Mouse (Mus musculus): ENCODE results near the gene Synpo2. TPM values are rescaled to one million over a fixed set of nuclear protein-coding genes. Genes with fewer than 3 reads are reported as not detected.
"Not testable (repeated sequence)": the region's sequence is repeated elsewhere in the genome, so short reads cannot be mapped to it uniquely, and the experiment has no call there.

Gene Synpo2
- total RNA-seq, 2 experiments from 2014 or later = 0.04 TPM

DNA sequence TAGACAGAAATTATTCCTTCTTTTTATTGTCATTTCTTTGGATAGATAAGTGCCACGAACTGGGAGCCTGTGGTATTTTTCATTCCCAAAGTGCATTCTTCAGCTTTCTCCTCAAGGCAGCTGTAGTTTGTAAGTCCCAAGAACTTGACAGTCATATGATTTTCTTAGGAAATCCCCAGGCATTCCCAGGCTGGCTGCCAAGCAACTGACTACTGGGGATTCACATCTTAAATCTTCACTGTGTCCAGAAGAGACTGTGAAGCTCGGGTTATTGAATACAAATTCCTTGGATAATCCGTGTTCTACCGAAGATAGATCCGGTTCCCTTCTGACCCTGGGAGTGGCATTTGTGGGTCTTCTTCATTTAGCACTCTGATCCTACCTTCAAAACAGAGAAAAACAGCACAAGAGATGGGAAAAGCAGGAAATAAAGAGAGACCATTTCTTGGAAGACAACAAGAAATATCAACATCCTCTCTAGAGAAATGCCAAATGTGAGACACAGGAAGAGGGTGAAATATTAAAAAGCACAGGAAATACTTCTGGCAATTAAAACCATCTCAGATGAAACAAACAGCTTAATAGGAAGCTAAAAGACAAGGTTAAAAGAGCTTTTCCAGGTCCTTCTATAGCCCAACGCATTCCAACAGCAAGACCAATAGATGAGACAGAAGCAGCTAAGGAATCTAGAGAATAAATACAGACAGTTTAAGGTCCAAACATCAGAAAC lies 97.5 kb downstream of the Synpo2 start:
- ATAC-seq (ENCODE audit: poor library complexity, severe bottlenecking) = no peak

DNA sequence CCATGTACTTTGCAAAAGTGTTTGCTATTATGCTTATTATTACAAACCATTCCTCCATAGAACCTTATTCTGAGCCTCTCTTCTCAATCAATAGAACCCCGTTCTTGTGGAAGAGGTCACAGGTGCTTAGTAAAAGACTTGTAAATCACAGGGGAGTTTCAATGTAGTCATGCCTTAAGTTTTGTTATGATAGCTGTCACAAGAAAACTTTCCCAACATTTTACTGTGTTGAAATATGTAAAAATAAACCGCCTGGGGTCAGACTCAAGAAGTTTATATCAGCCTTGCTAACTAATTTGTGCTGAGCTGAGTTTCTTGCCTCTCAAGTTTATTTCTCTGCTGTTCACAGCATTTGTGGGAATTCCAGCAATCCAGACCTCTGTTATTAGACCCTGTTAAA lies 103.8 kb downstream of the Synpo2 start:
- no peak for ATAC-seq (ENCODE audit: poor library complexity, severe bottlenecking)

DNA sequence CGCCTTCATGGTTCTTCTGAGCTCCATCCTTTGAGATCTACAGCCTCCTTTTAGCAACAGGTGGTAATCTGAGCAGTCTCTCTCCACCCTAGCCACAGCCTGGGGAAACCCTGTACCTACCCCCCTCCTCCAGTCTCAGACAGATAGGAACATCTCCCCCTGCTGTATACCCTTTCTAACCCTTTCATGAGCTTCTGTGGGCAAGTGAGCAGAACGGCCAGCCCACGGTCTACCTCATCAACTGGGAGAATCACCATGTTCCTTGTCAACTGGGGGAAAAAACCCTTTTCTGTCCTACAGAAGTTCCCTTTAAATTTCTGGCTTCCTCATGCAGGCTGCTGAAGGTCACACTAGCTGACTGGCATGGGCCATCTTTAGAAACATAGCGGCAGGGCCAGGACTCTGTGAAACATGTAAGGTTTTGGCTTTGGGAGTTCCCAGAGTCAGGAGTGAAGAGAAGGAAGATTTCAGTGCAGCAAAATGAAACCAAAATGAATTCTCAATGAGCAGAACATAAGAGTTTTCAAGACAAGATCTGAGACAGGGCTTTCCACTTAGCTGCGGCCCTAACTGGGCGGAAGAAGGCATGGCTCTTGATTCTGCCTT lies 104.7 kb downstream of the Synpo2 start:
- ATAC-seq (ENCODE audit: poor library complexity, severe bottlenecking) = no peak

DNA sequence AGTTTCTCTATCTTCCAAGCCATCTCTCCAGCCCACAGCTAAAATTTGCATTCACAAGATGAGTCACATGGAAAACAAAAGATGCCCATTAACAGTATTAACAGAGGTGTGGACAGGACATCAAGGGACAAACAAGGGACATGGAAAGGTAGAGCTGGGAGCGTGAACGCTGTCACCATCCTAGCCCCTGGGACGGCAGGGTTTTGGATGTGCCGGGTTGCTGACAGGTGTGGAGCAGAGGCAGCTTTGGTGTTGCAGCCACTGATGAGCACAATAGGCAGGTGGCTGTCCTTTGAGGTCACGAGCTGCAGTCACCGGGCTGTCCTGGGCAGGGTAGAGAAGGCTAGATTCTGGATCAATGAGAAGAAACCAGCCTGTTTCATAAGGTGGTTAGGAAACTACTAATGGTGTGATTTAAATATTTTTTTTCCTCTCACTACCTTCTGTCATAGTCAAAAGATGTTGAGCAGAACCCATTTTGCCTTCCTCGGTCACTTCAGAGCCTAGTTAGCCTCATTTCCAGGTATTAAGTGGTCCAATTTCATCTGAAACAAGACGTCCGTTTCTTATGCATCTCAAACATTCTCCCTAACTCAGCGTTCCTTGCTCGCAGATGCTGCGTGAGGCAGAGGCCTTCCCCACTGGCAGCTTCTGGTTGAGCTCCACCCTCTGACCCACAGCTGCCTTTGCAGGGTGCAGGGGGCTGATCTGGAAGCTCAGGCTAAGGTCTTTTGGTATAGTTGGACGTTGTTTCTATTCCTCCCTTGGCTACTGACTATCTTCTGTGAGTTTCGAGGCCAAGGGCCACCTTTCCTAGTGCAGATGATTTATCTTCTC lies 105.4 kb downstream of the Synpo2 start:
- ATAC-seq (ENCODE audit: poor library complexity, severe bottlenecking) = no peak

DNA sequence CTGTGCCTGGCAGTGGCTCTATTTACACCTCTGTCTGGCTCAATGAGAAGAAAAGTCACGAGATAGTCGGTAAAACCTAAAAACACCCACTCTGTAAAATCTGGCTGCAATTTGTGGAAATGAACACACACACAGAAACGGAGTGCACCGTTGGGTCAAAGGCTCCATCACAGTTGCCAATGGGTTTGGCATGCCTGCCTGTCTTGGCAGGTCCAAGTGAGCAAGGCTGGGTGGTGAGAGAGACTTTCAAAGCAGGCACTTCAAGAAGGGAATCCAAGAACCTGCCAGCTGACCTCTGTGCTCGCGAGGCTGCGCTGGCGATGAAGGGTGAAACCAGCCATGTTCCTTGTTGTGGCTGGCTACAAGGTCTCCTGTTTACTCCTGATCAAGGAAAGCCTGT lies 107.2 kb downstream of the Synpo2 start:
- ATAC-seq (ENCODE audit: poor library complexity, severe bottlenecking) = no peak

DNA sequence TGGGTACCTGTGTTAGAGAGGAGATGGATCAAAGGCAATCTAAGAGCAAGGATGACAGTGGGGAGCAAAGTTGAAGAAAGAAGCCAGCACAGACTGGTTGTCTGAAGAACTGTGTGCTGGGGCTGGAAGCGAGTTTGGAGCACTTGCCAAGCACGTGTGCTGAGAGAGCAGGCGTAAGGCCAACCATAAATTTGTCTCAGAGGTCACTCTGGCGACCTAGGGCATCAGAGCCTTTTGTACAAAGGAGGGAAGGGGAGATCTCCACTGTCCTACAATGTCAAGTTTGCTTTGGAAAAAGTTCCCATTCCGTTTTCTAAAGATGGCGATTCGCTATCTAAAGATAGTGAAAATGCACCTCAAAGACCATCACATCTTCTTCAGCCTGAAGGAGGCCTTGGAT lies 107.9 kb downstream of the Synpo2 start:
- ATAC-seq (ENCODE audit: poor library complexity, severe bottlenecking) = no peak

DNA sequence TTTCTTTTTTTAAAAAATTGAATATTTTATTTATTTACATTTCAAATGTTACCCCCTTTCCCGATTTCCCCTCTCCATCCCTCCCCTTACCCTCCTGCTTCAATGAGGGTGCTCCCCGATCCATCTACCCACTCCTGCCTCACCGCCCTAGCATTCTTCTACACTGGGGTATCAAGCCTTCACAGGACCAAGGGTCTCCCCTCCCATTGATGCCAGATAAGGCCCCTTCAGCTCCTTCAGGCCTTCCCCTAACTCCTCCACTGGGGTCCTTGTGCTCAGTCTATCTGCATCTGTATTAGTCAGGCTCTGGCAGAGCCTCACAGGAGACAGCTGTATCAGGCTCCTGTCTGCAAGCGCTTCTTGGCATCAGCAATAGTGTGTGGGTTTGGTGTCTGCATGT lies 109.2 kb downstream of the Synpo2 start:
- not testable (repeated sequence) for ATAC-seq (ENCODE audit: poor library complexity, severe bottlenecking)

DNA sequence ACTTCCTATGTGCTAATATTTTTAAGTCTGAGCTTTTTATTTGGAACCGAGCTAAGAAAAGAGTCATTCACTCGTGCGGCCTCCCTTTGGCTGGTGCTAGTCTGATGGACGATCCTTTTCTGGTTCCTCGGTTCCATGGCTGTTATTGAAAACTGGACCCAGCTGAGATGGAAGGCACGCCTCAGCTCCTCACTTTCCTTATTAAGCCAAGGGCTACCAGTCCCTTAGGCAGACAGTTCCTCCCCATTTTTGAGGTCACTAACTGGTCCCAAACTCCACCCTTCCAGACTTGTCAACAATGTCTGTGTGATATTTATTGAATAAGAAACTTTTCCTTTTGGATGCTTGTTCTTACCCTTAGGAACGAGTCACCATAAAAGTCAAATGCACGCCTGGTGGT lies 112.1 kb downstream of the Synpo2 start:
- no peak for ATAC-seq (ENCODE audit: poor library complexity, severe bottlenecking)

DNA sequence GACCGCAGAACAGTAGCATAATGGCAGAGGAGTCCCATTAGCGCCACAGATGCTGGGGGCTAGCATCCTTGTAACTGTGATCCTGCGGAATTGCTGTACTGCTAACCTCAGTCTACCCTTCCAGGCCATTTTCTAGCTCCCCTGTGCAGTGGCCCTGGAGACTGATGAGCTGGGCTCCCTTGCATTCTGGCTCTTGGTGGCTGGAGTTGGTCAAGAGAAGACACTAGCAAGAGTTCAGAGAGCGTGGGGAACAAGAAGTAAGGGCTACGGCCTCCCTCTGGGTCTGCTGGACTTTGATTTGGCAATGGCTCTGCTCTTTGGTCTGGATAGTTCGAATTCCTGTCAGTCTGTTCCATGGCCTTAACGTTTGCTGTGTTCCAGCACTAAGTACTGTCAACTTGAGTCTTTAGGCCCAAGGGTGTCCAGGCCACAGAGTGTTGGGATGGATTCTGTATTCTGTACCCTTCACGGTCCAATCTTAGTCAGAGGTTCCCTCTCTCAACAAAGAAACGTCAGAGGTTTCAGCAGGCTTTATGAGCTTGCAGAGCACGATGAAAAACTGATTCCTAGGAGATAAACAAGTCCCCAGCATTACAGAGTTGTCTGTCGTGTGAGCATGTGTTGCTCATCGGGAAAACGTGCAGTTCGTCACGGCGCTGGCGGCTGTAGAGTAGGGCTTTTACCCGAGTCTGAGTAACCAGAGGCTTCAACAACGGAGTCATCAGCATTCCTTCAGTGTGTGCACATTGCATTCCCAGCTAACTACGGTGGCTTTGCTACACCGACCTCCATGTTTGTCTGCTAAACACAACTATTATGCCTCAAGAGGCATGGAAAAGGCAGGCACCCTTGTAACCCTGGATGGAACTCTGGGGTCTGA lies 113.6 kb downstream of the Synpo2 start:
- no peak for ATAC-seq (ENCODE audit: poor library complexity, severe bottlenecking)

DNA sequence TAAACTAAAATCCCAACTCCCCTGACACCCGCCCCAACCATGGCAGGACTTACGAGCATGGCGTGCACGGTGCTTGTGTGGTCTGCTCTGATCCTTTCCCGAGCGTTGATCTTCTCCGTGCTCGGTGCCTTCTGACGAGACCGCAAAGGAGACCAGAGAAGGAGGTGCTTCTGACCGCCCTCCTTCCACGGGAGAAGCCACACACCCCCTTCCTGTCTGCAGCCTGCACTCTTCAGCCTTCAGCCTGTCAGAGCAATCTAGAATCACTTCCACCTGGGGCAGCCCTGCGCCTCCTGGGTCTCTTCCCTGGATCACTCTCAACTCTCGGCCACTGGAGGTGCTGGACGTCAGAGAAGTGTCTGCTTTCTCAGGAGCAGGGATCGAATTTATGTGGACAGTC lies 119.0 kb downstream of the Synpo2 start:
- ATAC-seq (ENCODE audit: poor library complexity, severe bottlenecking) = peak; percentile 73

DNA sequence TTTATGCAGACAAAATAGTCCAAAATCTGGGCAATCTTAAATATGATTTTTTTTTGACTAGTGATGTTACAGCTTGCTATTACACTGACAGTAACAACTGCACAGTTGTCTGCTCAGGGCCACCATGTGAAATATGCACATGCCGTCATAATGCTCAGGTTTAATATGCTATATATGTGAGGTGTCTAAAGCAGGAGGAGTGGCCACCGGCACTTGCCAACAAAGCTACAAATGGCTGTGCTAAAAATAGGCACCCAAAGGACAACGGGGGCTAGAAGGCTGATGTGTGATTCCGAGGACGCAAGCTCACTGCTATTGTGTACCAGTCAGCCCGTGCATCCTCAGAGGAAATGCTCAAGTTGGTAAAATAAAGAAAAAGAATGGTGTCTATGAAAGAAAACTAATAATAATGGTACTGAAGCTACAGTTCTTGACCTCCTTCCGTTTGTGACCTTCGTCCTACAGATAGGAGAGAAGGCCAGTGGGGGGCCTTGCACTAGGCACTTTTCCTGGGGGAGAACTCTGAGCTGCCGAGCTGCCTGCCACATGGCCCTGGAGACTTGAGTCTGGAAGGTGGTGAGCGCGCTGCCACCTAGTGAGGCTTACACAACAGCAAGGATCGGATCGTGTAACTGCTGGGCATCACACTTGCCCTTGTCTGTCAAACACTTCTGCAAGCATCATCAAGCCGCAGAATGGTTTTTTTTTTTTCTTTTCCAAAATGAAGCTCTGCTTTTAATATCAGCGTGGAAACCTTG lies 120.0 kb downstream of the Synpo2 start:
- peak; percentile 34; the same call in 1 of the 2 replicates for ATAC-seq (ENCODE audit: poor library complexity, severe bottlenecking)

DNA sequence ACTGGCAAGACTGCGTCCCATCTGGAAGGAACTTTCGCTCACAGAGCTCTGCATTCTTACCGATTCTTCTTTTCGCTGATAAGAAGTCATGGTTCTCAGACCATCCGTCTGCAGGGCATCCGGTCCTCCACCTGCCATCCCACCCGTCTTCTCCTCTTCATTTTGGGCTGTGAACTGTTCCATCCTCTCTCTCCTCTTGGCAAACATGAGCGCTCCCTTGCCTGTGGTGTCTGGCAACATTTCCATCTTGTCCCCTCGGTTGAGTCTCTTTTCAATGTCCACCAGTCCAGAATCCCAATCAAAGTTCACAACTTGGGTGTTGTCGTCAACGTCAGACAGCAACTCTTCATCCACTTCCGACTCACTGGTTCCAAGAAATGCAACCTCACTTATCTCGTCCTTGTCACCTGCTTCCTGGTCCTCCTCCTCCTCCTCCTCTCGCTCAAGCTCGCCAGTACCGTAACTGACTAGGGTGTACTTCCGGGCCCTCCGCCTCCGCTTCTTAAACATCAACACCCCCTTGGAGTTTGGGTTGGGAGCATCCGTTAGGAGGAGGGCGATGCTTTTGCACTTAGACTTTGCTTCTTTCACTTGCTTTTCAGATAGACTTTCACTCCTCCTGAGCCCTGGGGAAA lies 121.8 kb downstream of the Synpo2 start:
- no peak for ATAC-seq (ENCODE audit: poor library complexity, severe bottlenecking)

DNA sequence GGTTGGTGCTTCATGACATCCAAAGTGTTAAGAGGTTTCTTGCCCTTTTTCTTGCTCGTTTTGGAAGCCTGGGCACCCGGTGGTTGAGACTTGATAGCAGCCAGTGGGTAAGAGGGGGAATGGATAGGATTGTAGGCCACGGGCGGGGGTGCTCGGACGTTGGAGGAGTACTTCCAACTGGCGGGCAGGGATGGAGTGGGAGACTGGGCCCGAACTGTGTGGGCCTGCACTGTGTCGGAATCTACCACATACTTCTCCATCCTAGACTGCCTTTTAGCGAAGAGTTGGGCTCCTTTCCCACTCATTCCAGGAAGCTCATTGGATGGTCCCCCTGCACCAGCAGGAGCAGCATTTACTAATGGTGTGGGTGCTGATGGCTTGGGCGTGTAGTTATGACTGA lies 123.2 kb downstream of the Synpo2 start:
- ATAC-seq (ENCODE audit: poor library complexity, severe bottlenecking) = no peak

DNA sequence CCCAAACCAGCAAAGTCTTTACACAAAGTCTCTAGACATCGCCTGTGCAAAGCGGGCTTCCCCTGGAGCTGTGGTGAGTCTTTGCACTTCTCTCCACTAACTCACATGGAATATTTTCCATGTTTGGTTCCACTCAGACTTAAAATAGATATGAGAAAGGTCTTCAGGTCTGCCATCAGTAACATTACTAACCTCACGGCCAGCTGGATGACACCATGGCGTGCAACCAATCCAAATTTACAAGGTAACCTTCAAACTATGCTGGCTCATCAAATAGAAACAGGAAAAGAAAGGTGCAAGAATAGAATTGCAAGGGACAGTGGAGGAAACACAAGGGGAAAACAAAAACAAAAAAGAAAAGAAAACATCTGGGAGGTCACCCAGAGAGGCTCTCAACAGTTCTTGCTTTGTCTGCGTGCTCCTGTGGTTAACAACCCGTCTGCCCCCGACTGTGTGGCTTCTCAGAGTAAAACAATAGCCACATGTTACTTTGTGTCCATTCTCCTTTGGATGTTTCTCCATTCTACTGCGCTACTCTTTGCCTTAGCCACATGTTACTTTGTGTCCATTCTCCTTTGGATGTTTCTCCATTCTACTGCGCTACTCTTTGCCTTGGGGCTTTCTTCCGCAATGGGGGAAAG lies 124.8 kb downstream of the Synpo2 start:
- ATAC-seq (ENCODE audit: poor library complexity, severe bottlenecking) = no peak

DNA sequence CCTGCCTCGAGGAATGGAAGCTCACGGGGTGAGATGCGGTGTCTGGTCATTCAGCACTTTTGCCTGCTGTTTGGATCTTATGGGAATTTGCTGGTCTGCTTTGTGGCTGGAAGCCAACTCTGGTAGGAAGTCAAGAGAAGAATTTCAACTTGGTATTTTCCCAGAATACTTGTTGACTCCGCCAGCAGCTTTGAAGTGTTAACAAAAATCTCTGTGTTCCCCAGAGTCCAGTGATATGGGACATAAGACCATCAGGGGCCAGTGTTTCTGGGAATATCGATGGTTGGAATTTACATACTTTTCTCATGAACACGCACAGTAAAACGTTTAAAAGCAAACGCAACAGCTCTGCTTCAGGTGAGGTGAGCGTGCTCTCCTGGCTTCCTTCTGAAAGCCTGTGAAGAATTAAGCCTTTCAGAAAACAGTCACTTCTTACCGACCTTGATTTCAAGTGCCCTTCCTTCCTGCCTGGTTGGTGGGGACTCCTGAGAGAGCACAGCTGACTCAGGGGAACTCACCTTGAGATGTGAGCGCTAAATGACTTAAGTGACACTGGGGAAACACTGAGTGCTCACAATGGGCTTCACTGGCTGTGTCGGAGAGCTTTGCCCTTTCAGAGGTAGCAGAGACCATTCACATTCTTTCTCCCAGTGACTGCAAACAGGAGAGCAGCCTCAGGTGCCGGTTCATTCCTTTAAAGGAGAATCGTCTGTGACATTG lies 128.0 kb downstream of the Synpo2 start:
- no peak for ATAC-seq (ENCODE audit: poor library complexity, severe bottlenecking)

DNA sequence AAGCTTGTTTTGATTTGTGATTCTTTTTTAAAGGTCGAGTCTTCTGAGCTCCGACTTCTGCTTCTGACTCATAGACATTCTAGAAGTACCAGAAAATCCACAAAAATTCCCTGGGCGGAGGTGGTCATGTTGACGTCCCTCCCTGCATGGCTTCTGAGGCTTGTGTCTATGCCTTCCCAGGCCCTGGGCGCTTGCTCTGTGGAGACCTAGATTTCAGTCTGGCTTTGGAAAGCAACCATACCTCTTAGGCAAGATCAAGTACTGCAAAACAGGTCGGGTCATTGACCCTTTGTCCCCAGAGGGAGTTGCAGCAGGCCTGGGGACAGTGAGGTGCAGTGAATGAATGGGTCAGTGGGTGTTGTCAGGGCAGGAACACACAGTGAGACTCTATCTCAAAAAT lies 131.6 kb downstream of the Synpo2 start:
- ATAC-seq (ENCODE audit: poor library complexity, severe bottlenecking) = no peak

DNA sequence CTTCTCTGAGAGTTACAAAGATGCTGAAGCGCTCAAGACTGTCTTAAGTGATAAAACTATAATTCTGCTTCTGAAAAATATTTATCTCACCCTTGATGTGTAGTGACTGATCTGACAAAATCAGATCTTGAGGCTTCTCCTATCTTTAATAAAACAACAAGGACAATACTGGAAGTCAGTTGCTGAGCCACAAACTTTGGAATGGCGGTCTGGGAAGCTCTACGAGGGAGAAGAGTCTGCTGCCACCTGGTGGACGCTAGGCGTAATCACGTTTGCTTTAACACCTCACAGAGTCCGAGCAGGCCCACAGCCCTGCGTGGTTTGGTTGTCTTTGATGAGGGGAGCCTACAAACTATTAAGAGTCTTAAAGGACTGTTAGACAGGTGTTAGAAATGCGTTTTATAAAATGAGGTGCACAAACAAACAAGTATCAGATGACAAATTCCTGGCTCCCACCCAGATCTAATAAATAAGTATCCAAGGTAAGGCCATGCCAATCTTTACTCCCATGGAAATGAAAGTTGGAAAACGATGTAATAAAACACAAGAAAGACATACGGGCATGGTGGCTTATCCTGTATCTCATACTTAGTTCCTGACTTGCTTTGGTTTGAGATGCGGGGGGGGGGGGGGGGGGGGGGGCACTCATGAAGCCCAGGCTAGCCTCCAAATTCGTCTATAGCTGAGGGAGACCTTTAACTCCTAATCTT lies 132.6 kb downstream of the Synpo2 start:
- ATAC-seq (ENCODE audit: poor library complexity, severe bottlenecking) = peak; percentile 93

DNA sequence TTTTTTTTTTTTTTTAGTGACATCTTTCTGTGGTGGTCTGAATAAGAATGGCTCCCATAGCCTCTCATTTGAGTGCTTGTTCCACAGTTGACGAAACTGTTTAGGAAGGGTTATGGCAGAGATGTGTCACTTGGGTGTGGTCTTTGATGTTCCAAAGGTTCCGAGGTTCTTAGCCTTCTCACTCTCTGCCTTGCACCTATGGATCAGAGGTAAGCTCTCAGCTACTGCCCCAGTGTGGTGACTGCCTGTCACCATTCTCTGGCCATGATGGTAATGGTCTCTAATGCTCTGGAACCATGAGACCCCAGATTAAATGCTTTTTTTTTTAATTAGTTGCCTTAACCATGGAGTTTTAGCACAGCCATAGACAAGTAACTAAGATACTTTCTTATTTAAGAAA lies 134.2 kb downstream of the Synpo2 start:
- ATAC-seq (ENCODE audit: poor library complexity, severe bottlenecking) = no peak
